Mouse (Mus musculus) brain, embryonic 14.5 days (tissue): ENCODE results near the gene Asb10.

Experiments
- CTCF ChIP-seq: fragments of 200-500 bp; IDR thresholded peaks from 2 replicates; pipeline ENCODE4 v1.5.1; 2012; ENCODE audit warnings: inconsistent platforms, mild to moderate bottlenecking, moderate library complexity, borderline replicate concordance; ENCODE audit not compliant: insufficient read depth, insufficient read length; ENCODE audit errors: extremely low read depth
- POLR2A ChIP-seq: fragments of 200-500 bp; IDR thresholded peaks from 2 replicates; pipeline ENCODE4 v1.6.1; 2012; ENCODE audit warnings: mild to moderate bottlenecking, inconsistent platforms, borderline replicate concordance; ENCODE audit not compliant: poor library complexity, insufficient read depth, insufficient read length, severe bottlenecking; ENCODE audit errors: extremely low read depth

GRCm38 (mm10) chr5:24553621-24554244, 13.0 kb upstream of the Asb10 start:
- no peak for TF ChIP-seq CTCF
- no peak for TF ChIP-seq POLR2A
